Mouse (Mus musculus) forebrain, postnatal 0 days (tissue): ENCODE data around the gene Lingo3. TPM values are rescaled to one million over a fixed set of nuclear protein-coding genes. Genes with fewer than 3 reads are reported as not detected.

ENCODE experiments used
- ATAC-seq: fragments of 200-750 bp; cut with Nextera tagmentation; 2 replicates; pipeline ENCODE4 v1.8.0; 2017; ENCODE audit warnings: mild to moderate bottlenecking, moderate library complexity
- DNase-seq: peaks from one replicate; pipeline ENCODE4 v3.0.0-alpha.2; 2015
- H3K27ac ChIP-seq: fragments of 300-500 bp; sonication (generic); 2 replicates; pipeline ENCODE4 v1.5.1; 2014; ENCODE audit warnings: low read depth, mild to moderate bottlenecking, antibody characterized with exemption, low read length, moderate library complexity, mixed read lengths
- H3K27me3 ChIP-seq: fragments of 300-500 bp; sonication (generic); 2 replicates; pipeline ENCODE4 v1.6.1; 2014; ENCODE audit warnings: mild to moderate bottlenecking, low read length, mixed read lengths; ENCODE audit not compliant: insufficient read depth
- H3K36me3 ChIP-seq: fragments of 300-500 bp; sonication (generic); 2 replicates; pipeline ENCODE4 v1.6.1; 2014; ENCODE audit warnings: mild to moderate bottlenecking, moderate library complexity; ENCODE audit not compliant: insufficient read depth
- H3K4me1 ChIP-seq: fragments of 300-500 bp; sonication (generic); 2 replicates; pipeline ENCODE4 v1.6.1; 2014; ENCODE audit warnings: antibody characterized with exemption; ENCODE audit not compliant: insufficient read depth
- H3K4me2 ChIP-seq: fragments of 300-500 bp; sonication (generic); 2 replicates; pipeline ENCODE4 v1.6.1; 2014; ENCODE audit warnings: low read depth, mild to moderate bottlenecking, moderate library complexity
- H3K4me3 ChIP-seq: fragments of 300-500 bp; sonication (generic); 2 replicates; pipeline ENCODE4 v1.5.1; 2014; ENCODE audit warnings: low read depth, low read length, mixed read lengths
- H3K9ac ChIP-seq: fragments of 300-500 bp; sonication (generic); 2 replicates; pipeline ENCODE4 v1.6.1; 2014; ENCODE audit warnings: mild to moderate bottlenecking
- H3K9me3 ChIP-seq: fragments of 300-500 bp; sonication (generic); 2 replicates; pipeline ENCODE4 v1.6.1; 2016; ENCODE audit warnings: low read length
- CTCF ChIP-seq: sonication (generic); IDR thresholded peaks from 2 replicates; pipeline ENCODE4 v1.5.1; 2016; ENCODE audit warnings: antibody characterized with exemption, control low read depth, low read depth
- WGBS: fragments of 180-500 bp; shearing (Covaris S2); extraction: QIAGEN DNeasy Blood & Tissue Kit; methylation state at CpG from one replicate; pipeline ENCODE4 v1.1.7; 2014; 5-methylcytosine and 5-hydroxymethylcytosine counted together
- polyA plus RNA-seq: library from polyadenylated mRNA; unstranded; fragments of >200 nt; fragmentation: Nextera tagmentation; extraction: Ambion mirVana; gene quantifications from 2 replicates; pipeline ENCODE4 v1.2.1, GENCODE M21; 2015
- total RNA-seq: library from RNA; depleted of rRNA; stranded (reverse); fragments of >200 nt; gene quantifications from 2 replicates; pipeline ENCODE4 v1.2.3, GENCODE M21; 2014

Lingo3 gene
- total and polyA plus RNA-seq, 2 experiments from 2014 or later, result 20.3 to 23.7 TPM

DNA sequence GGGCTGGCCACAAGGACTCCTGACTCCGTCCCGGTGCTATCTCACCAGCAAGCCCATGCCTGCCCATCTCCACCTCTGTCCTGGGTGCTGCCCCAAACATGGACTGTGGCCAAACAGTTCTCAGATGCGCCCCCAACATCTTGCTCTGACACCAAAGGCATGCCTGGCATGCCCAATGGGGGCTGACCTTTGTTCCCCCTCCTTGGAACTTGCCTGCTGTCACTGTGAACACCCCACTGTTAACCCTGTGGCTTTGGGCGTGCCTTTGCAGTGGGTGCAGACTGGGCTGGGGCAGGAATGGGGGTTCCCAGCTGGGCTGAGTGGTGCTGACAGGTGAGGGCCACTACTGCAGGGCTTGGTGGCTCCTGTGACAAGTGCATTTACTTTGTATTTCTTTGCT lies 50.0 kb downstream of the Lingo3 start:
- no peak for TF ChIP-seq CTCF
- Histone ChIP-seq H3K4me2 (no peak overlapping the region), H3K27ac (no peak overlapping the region), H3K4me1 (peaks cover 8% of the 10 kb centered on the region), H3K9ac (no peak overlapping the region), H3K27me3 (no peaks in the 10 kb centered on the region), H3K4me3 (no peak overlapping the region), H3K36me3 (peaks cover 75% of the 10 kb centered on the region), H3K9me3 (no peaks in the 10 kb centered on the region)
- 88% methylated on average over 4 of the region's 4 CpGs for WGBS
- ATAC-seq (no peak), DNase-seq (no peak)

DNA sequence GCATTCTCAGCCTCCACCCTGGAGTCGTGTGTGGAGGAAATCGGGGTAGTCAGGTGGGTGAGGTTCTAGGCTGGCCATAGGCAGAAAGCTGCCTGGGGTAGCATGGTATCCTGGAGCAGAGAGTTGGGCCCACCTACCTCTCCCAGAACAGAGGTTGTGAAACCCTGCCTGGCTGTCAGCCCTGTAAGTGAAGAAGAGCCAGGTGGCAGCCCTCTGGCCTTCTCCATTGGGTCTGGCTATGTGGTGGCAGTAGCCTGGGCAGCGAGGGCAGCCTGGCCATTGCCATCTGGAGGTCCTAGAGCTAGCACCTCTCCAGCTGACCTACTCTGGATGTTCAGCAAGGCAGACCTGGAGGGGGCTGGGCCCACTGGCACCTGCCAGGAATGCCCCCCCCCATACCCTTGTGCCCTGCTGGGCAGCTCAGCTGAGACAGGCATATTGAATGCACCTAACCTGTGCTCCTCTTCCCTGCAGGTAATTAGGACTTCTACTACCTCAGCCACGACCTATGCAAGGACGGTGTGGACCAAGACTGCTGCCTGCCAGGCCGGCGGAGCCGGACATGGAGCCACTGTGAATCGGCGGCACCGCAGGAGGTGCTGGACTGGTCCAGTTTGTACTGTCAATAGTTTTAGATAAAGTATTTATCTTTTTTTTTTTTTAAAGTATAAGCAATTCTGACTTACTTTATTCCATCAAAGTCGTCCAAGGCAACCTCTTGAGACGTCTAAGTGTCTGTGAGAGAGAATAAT lies 50.6 kb downstream of the Lingo3 start:
- peaks cover 8% of the 10 kb centered on the region for H3K4me1 ChIP-seq
- no peak for TF ChIP-seq CTCF
- H3K9me3 ChIP-seq, result no peaks in the 10 kb centered on the region
- no peak overlapping the region for H3K4me3 ChIP-seq
- 89% methylated on average over 13 of the region's 13 CpGs for WGBS
- H3K4me2 ChIP-seq, result no peak overlapping the region
- no peak for ATAC-seq
- no peak overlapping the region for H3K27ac ChIP-seq
- H3K9ac ChIP-seq, result no peak overlapping the region
- no peaks in the 10 kb centered on the region for H3K27me3 ChIP-seq
- DNase-seq, result no peak
- H3K36me3 ChIP-seq, result peaks cover 81% of the 10 kb centered on the region

DNA sequence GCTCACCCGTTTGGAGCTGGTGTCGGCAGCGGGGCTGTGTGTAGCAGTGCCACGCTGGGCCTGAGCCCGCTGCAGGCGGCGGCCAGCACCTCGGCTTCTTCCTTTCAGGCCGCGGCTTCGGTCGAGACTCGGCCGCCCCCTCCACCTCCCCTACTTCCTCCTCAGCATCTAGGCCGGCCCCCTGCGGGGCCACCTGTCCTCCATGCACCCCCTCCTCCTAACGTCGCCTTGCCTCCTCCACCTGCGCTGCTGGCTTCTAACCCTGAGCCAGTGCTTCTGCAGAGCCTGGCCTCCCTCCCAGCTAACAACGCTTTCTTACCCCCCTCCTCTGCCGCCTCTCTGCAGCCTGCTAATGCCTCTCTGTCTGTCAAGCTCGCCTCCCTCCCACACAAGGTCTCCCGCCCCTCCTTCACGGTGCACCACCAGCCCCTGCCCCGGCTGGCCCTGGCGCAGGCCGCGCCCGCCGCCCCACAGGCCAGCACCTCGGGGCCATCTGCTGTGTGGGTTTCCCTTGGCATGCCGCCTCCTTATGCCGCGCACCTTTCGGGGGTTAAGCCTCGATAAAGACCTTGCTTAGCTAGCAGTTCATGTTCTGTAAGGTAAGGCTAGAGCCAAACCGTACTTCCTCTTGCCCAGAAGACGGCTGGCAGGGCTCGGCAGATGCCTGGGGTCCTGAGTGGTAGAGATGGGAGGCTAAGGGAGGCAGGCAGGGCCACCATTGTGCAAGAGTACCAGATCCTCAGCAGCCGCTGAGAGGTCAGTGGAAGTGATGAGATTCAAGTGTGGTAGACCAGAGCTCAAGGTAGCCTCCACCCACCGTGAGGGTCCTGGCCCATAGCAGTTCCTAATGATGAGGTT lies 51.4 kb downstream of the Lingo3 start:
- no peak for TF ChIP-seq CTCF
- H3K4me3 ChIP-seq, result no peak overlapping the region
- peaks cover 8% of the 10 kb centered on the region for H3K4me1 ChIP-seq
- no peak overlapping the region for H3K9ac ChIP-seq
- H3K9me3 ChIP-seq, result no peaks in the 10 kb centered on the region
- no peak overlapping the region for H3K27ac ChIP-seq
- 69% methylated on average over 41 of the region's 41 CpGs for WGBS
- H3K36me3 ChIP-seq, result peaks cover 89% of the 10 kb centered on the region
- H3K4me2 ChIP-seq, result no peak overlapping the region
- no peak for ATAC-seq
- no peaks in the 10 kb centered on the region for H3K27me3 ChIP-seq
- DNase-seq, result no peak

DNA sequence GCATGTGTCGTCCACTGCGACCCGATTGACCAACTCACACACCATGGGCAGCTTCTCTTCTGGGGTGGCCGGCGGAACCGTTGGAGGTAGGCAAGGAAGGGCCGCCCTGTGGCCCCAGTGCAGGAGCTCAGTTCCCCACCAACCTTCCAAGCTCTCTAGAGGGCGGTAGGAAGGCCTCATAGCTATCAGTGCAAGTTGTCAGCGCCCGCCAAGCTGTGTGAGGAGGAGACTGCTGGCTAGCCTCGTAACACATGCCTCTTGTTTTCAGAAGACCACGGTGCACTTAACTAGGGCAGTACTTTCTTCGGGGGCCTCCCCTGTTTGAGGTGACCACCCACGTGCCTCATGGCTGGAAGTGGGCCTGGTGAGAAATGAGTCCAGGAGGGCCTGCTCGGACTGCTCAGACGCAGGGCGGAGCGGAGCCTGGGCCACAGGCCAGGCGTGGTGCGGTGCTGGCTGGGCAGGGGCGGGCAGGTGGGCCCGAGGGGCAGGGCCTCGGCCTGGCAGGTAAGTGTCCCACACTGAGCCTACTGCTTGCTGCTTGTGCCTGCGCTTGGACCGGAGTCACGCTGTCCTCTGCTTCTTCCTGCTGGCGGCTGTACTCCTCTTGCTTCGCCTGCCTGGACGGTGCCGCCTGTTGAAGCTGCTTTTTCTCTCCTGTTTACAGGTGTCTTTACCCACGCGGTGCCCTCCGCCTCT lies 52.2 kb downstream of the Lingo3 start:
- Histone ChIP-seq H3K4me1 (peaks cover under 1% of the 10 kb centered on the region; the same call in 1 of the 2 replicates), H3K27me3 (no peaks in the 10 kb centered on the region), H3K9me3 (no peaks in the 10 kb centered on the region), H3K4me2 (no peak overlapping the region), H3K36me3 (peaks cover 95% of the 10 kb centered on the region), H3K4me3 (no peak overlapping the region), H3K9ac (no peak overlapping the region), H3K27ac (no peak overlapping the region)
- no peak for TF ChIP-seq CTCF
- 82% methylated on average over 33 of the region's 33 CpGs for WGBS
- DNase-seq (no peak), ATAC-seq (no peak)

DNA sequence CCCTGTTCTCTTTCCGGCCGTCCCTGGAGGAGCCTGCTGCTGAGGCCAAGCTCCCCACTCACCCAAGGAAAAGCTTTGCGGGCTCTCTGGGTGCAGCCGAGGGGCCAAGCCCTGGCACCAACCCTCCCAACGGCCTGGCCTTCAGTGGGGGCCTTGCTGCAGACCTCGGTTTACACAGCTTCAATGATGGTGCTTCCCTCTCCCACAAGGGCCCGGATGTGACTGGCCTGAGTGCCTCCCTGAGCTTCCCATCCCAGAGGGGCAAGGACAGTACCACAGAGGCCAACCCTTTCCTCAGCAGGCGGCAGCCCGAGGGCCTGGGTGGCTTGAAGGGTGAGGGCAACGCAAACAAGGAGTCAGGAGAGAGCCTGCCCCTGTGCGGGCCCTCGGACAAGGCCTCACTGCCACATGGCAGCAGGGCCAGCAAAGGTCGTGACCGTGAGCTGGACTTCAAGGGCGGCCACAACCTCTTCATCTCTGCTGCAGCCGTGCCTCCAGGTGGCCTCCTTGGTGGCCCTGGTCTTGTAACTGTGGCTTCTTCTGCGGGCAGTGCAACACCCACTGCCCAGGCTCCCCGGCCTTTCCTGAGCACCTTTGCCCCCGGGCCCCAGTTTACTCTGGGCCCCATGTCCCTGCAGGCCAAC lies 53.0 kb downstream of the Lingo3 start:
- Histone ChIP-seq H3K9ac (no peak overlapping the region), H3K4me3 (no peak overlapping the region), H3K36me3 (peaks cover 95% of the 10 kb centered on the region), H3K27me3 (no peaks in the 10 kb centered on the region), H3K27ac (no peak overlapping the region), H3K4me2 (no peak overlapping the region), H3K9me3 (no peaks in the 10 kb centered on the region), H3K4me1 (no peaks in the 10 kb centered on the region)
- no peak for DNase-seq
- 90% methylated on average over 19 of the region's 19 CpGs for WGBS
- no peak for ATAC-seq
- TF ChIP-seq CTCF, result no peak

DNA sequence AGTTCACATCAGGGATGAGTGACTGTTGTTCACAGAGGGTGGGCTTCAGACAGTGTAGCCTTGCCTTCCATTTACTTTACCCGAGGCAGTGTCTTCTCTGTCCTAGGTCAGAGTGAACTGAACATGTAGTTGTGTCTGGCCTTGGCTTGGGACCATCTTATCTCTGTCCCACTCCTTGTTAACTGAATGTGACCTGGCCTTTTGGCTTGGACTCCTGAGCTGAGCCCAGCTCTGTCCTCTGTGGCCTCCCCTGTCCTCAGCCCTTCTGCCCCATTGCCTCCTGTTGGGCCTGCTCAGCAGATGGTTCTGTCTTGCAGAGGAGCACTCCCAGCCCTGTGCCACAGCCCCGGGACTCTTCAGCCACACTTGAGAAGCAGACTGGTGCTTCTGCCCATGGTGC lies 56.3 kb downstream of the Lingo3 start:
- Histone ChIP-seq H3K36me3 (peaks cover 97% of the 10 kb centered on the region), H3K9ac (no peak overlapping the region), H3K4me1 (no peaks in the 10 kb centered on the region), H3K27me3 (no peaks in the 10 kb centered on the region), H3K4me2 (no peak overlapping the region), H3K4me3 (no peak overlapping the region), H3K27ac (no peak overlapping the region), H3K9me3 (no peaks in the 10 kb centered on the region)
- DNase-seq, result no peak
- no peak for ATAC-seq
- WGBS, result 81% methylated on average over 2 of the region's 2 CpGs
- TF ChIP-seq CTCF, result no peak
